9 mouse cellular contexts compared by ENCODE assay signal in the genomic region with DNA sequence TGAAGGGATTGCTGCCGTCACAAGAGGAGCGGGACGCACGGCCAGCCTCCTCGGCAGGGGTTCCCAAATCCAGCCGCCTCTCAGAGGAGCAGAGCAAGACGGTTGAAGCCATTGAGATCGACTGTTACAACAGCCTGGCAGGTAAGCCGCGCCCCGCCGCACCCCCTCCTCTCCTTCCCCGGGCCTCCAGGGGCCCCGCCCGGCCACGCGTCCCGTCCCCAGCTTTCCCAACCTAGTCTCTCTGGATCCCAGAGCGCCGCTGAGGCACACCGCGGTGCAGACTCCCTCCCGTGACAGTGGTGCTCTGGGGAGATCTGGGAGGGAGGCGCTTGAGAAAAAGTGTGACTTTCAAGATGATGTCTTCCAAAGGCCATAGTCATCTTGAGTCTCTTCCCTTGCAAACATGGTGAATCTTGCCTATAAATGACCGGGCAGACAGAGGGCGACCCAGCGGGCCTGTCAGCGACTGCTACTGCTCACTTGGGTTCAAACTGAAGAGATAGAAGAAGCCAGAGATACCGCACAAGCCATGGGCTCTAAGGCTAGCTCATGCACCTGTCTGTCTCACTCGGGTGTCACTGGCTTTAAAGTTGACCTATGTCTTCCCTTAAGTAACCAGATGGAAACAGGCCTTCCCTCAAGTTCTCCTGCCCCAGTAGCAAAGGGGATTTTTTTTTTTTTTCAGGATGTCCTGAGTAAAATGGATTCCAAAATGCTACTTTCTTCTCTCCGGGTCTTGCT. TPM values are rescaled to one million over a fixed set of nuclear protein-coding genes. Genes with fewer than 3 reads are reported as not detected.
DNase-seq lines count a peak whose midpoint lies in the region; ATAC-seq and TF ChIP-seq lines count a peak whose summit lies in the region.
"Had no signal": no experiment of that assay in that cellular context is flagged by ENCODE, and none has a peak within 500 bp of the region (broad histone marks: within the 10 kb centered on the region; RNA-seq: fewer than 3 reads in every experiment).

No protein-coding gene starts in this region.

- H3K36me3 ChIP-seq in kidney, adult 2 months (ENCODE audit: control insufficient read depth, insufficient read depth, low read length): no peaks in the 10 kb centered on the region
- peaks cover 13% of the 10 kb centered on the region for H3K36me3 ChIP-seq in forebrain, embryonic 10.5 days (replicated peaks)
- H3K36me3 ChIP-seq in hindbrain, postnatal 0 days (ENCODE audit: insufficient read depth, low read length): no peaks in the 10 kb centered on the region

- no peak for DNase-seq in kidney, adult 2 months
- no peak for DNase-seq in kidney, adult 11 months
- DNase-seq in ZHBTc4 (ENCODE audit: low read depth, low spot score) (peak; percentile 78), adipocyte (ENCODE audit: low spot score) (no peak)
- DNase-seq in forebrain, embryonic 10.5 days (ENCODE audit: extremely low spot score, low spot score): peak; percentile 54
- peak; percentile 39 for DNase-seq in hindbrain, postnatal 0 days (ENCODE audit: low spot score)
- peak; percentile 31 to 51 for DNase-seq in lung, adult 18-20 months
- peak; percentile 46 for DNase-seq in right cerebral cortex, adult 18-20 months

- TF ChIP-seq POLR2A in kidney, adult 2 months (IDR thresholded peaks at IDR 0.05; ENCODE audit: low read depth, low read length): no peak

- 4% methylated on average over 31 of the region's 31 CpGs for WGBS in kidney, adult 2 months
- under 1% methylated on average over 31 of the region's 31 CpGs for WGBS in forebrain, embryonic 10.5 days
- 2% methylated on average over 31 of the region's 31 CpGs for WGBS in hindbrain, postnatal 0 days

- H3K9ac ChIP-seq in hindbrain, postnatal 0 days (replicated peaks; ENCODE audit: low read length): peak overlapping the region; percentile 89

- ATAC-seq in hindbrain, postnatal 0 days: peak; percentile 41

- no peaks in the 10 kb centered on the region for H3K9me3 ChIP-seq in forebrain, embryonic 10.5 days
- no peaks in the 10 kb centered on the region for H3K9me3 ChIP-seq in hindbrain, postnatal 0 days (ENCODE audit: low read length)

- TF ChIP-seq CTCF in kidney, adult 2 months (conservative IDR thresholded peaks at IDR 0.05; ENCODE audit: insufficient read depth, insufficient read length, low read depth, low read length): no peak
- peak; percentile 30; the same call in 1 of the 2 replicates for TF ChIP-seq CTCF in hindbrain, postnatal 0 days (IDR thresholded peaks at IDR 0.05; ENCODE audit: low read depth)

- H3K4me2 ChIP-seq in hindbrain, postnatal 0 days (ENCODE audit: low read depth, low read length): peak overlapping the region; percentile 86

- H3K4me3 ChIP-seq in kidney, adult 2 months (ENCODE audit: insufficient read depth, low read depth, low read length): peak overlapping the region; percentile 42
- H3K4me3 ChIP-seq in forebrain, embryonic 10.5 days: peak overlapping the region; percentile 81
- H3K4me3 ChIP-seq in hindbrain, postnatal 0 days (ENCODE audit: low read length): peak overlapping the region; percentile 68

- H3K27me3 ChIP-seq in kidney, adult 2 months (replicated peaks; ENCODE audit: control insufficient read depth, insufficient read depth, low read length): 0 out of 2 replicates have a peak, but pooled peaks cover 2% of the 10 kb centered on the region
- H3K27me3 ChIP-seq in forebrain, embryonic 10.5 days (ENCODE audit: poor library complexity, severe bottlenecking): peaks cover 66% of the 10 kb centered on the region
- H3K27me3 ChIP-seq in hindbrain, postnatal 0 days (ENCODE audit: insufficient read depth, low read length): no peaks in the 10 kb centered on the region

- no peaks in the 10 kb centered on the region for H3K4me1 ChIP-seq in kidney, adult 2 months (ENCODE audit: control insufficient read depth, insufficient read depth, low read length)
- H3K4me1 ChIP-seq in forebrain, embryonic 10.5 days: peaks cover 42% of the 10 kb centered on the region
- peaks cover 12% of the 10 kb centered on the region for H3K4me1 ChIP-seq in hindbrain, postnatal 0 days (ENCODE audit: insufficient read depth, low read length)

- no peak overlapping the region for H3K27ac ChIP-seq in kidney, adult 2 months (ENCODE audit: insufficient read depth, low read depth, low read length)
- H3K27ac ChIP-seq in forebrain, embryonic 10.5 days: peak overlapping the region; percentile 95
- peak overlapping the region; percentile 95 for H3K27ac ChIP-seq in hindbrain, postnatal 0 days

RNA-seq across cellular contexts. Expression of gene Ttc9, which starts 0.8 kb away (rescaled TPM):
- 0.73 and 0.97 TPM in 2 replicates for polyA plus RNA-seq in kidney, adult 2 months (2012; rRNA removed)
- 3.5 and 4.5 TPM in 2 replicates for polyA plus RNA-seq in forebrain, embryonic 10.5 days (2016; fragmentation: Nextera tagmentation; extraction: Ambion mirVana)
- 60.2 and 60.4 TPM in 2 replicates for total RNA-seq in hindbrain, postnatal 0 days (2014; rRNA removed)
- 17.3 and 19.0 TPM in 2 replicates for polyA plus RNA-seq in hindbrain, postnatal 0 days (2015; fragmentation: Nextera tagmentation; extraction: Ambion mirVana)
- total RNA-seq: MEL had no signal

RNA-seq across cellular contexts. Expression of gene Med6, which starts 37.0 kb away (rescaled TPM):
- 6.2 and 8.6 TPM in 2 replicates for polyA plus RNA-seq in kidney, adult 2 months (2012; rRNA removed)
- 84.1 and 88.5 TPM in 2 replicates for polyA plus RNA-seq in forebrain, embryonic 10.5 days (2016; fragmentation: Nextera tagmentation; extraction: Ambion mirVana)
- 12.3 and 25.6 TPM in 2 replicates for total RNA-seq in hindbrain, postnatal 0 days (2014; rRNA removed)
- 31.5 and 35.5 TPM in 2 replicates for polyA plus RNA-seq in hindbrain, postnatal 0 days (2015; fragmentation: Nextera tagmentation; extraction: Ambion mirVana)

Comparison
In these comparisons a context has a peak if more than half of its experiments do, and no peak if none do; other contexts are left out.
1. DNase-seq: peak in ZHBTc4 (single experiment), forebrain, embryonic 10.5 days (single experiment), hindbrain, postnatal 0 days (single experiment), lung, adult 18-20 months (2 of 2) and right cerebral cortex, adult 18-20 months (single experiment); none in kidney, adult 2 months (single experiment), kidney, adult 11 months (single experiment) and adipocyte (single experiment).
2. Peak in every context shown above with its lines, with median percentiles within 50 percentile points of each other: H3K4me3 ChIP-seq.